Mouse (Mus musculus) MEL (cell line): Measurements from ENCODE around the gene Speer4e.
"Not testable (repeated sequence)": the region's sequence is repeated elsewhere in the genome, so short reads cannot be mapped to it uniquely, and the experiment has no call there.

ENCODE experiments used
- CTCF ChIP-seq, 3 experiments: IDR thresholded peaks in 2 of 3; conservative IDR thresholded peaks in 1 of 3; 2 replicates each; pipeline ENCODE4 v1.5.1; 2011 to 2012; ENCODE audit warnings: low read length in 3 of 3, low read depth in 2 of 3, mild to moderate bottlenecking in 2 of 3, improper control_type of control experiment in 1 of 3, inconsistent platforms in 1 of 3, mixed read lengths in 1 of 3, moderate library complexity in 1 of 3; ENCODE audit not compliant: control insufficient read depth in 1 of 3, insufficient read depth in 1 of 3, poor library complexity in 1 of 3, severe bottlenecking in 1 of 3
- ETS1 ChIP-seq: IDR thresholded peaks from 2 replicates; pipeline ENCODE4 v1.6.1; 2012; ENCODE audit warnings: low read depth, mild to moderate bottlenecking, inconsistent platforms, low read length, improper control_type of control experiment, moderate library complexity
- GATA1 ChIP-seq: IDR thresholded peaks from 2 replicates; pipeline ENCODE4 v1.6.1; 2011; ENCODE audit warnings: low read depth, low read length, improper control_type of control experiment
- HCFC1 ChIP-seq: IDR thresholded peaks from 2 replicates; pipeline ENCODE4 v1.6.1; 2012; ENCODE audit warnings: low read depth, mild to moderate bottlenecking, inconsistent platforms, low read length, improper control_type of control experiment, moderate library complexity
- MXI1 ChIP-seq: IDR thresholded peaks from 2 replicates; pipeline ENCODE4 v1.6.1; 2011; ENCODE audit warnings: mild to moderate bottlenecking, low read depth, low read length, improper control_type of control experiment
- MYC ChIP-seq: IDR thresholded peaks from 2 replicates; pipeline ENCODE4 v1.6.1; 2011; ENCODE audit warnings: low read depth, mild to moderate bottlenecking, low read length, improper control_type of control experiment, moderate library complexity
- POLR2A ChIP-seq, 2 experiments: IDR thresholded peaks; 2 replicates each; pipeline ENCODE4 v1.6.1; 2011 to 2012; ENCODE audit warnings: low read length in 2 of 2, mild to moderate bottlenecking in 2 of 2, control low read depth in 1 of 2, improper control_type of control experiment in 1 of 2, low read depth in 1 of 2, moderate library complexity in 1 of 2; ENCODE audit not compliant: control insufficient read depth in 1 of 2, insufficient read depth in 1 of 2, poor library complexity in 1 of 2
- POLR2AphosphoS2 ChIP-seq: IDR thresholded peaks from 2 replicates; pipeline ENCODE4 v1.6.1; 2011; ENCODE audit warnings: low read length, improper control_type of control experiment
- RCOR1 ChIP-seq: IDR thresholded peaks from 2 replicates; pipeline ENCODE4 v1.6.1; 2012; ENCODE audit warnings: low read depth, mild to moderate bottlenecking, inconsistent platforms, low read length, improper control_type of control experiment
- TAL1 ChIP-seq: IDR thresholded peaks from 2 replicates; pipeline ENCODE4 v1.6.1; 2012; ENCODE audit warnings: mild to moderate bottlenecking, inconsistent platforms, low read length, moderate library complexity, mixed read lengths
- UBTF ChIP-seq: IDR thresholded peaks from 2 replicates; pipeline ENCODE4 v1.6.1; 2012; ENCODE audit warnings: low read depth, mild to moderate bottlenecking, inconsistent platforms, low read length, improper control_type of control experiment, moderate library complexity, borderline replicate concordance; ENCODE audit not compliant: insufficient read depth
- ZNF384 ChIP-seq: IDR thresholded peaks from 2 replicates; pipeline ENCODE4 v1.6.1; 2012; ENCODE audit warnings: low read depth, mild to moderate bottlenecking, inconsistent platforms, low read length, improper control_type of control experiment

DNA sequence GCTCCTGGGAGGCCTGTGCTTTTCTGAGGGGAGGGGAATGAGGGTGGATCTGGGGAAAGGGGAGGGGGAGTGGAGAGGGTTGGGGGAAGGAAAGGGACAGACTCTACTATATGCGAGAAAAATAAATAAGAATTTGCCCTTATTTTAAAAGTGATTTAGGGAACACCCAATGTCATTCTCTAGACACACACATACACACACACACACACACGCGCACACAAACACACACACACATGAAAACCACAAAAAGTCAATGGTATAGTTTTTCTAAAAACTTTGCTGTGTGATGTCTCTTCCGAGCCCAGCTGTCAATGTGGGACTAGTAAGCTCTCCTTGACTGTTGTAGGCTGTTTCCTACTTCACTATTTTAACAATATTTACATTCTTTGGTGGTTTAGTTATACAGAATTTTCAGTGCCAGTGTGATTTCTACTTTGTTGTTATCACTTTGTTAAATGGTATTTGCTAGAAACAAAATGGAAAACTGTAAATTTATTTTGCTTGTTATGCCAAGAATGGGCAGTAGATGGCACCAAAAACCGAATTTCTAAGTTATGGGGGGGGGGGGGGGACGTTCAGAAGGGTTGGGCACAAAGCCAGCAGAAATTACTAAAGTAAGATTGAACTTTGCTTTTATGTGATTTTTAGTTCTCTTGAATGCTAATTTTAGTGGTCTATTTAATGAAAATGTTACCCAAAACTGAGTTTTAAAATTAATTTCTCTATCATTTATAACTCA lies 48.6 kb upstream of the Speer4e start:
- TF ChIP-seq MXI1; RCOR1; MYC; GATA1; UBTF; CTCF (IDR thresholded peaks at IDR 0.05 in 2 of 3, conservative IDR thresholded peaks at IDR 0.05 in 1 of 3; ENCODE audit: control insufficient read depth in 1 of 3, insufficient read depth in 1 of 3, low read depth in 2 of 3, low read length in 3 of 3, poor library complexity in 1 of 3, severe bottlenecking in 1 of 3); POLR2A (IDR thresholded peaks at IDR 0.05; ENCODE audit: control insufficient read depth in 1 of 2, insufficient read depth in 1 of 2, low read depth in 1 of 2, low read length in 2 of 2, poor library complexity in 1 of 2); ZNF384; POLR2AphosphoS2; TAL1; ETS1; HCFC1: not testable (repeated sequence)
